Mouse (Mus musculus): Measurements from ENCODE around the gene Eva1c.
"Not testable (repeated sequence)": the region's sequence is repeated elsewhere in the genome, so short reads cannot be mapped to it uniquely, and the experiment has no call there.

The Eva1c gene

DNA sequence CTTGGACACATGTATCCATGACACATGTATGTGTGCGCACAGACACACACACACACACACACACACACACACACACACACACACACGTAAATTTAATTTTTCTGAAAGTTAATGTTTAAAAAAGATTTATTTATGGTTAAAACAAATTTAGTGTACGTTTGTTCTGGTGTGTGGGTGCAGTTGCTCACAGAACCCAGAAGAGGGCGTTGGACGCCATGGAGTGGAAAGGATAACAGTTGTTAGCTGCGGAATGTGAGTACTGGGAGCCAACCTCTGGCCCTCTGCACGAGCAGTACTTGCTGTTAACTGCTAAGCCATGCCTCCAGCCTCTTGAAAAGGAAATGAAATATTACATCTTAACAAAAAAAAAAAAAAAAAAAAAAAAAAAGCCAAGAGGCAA lies at the start of gene Eva1c:
Gene Eva1c (plus strand): TSS at position 263 of the 400 bp plus-strand sequence.
- DNase-seq (ENCODE audit: extremely low spot score), result no peak

GRCm38 (mm10) chr16:90779783-90780182 lies 46.7 kb upstream of the Eva1c start:
- peak; percentile 10 for DNase-seq (ENCODE audit: extremely low spot score)

GRCm38 (mm10) chr16:90783302-90783701 lies 43.2 kb upstream of the Eva1c start:
- no peak for DNase-seq (ENCODE audit: extremely low spot score)

GRCm38 (mm10) chr16:90785257-90785656 lies 41.3 kb upstream of the Eva1c start:
- no peak for DNase-seq (ENCODE audit: extremely low spot score)

GRCm38 (mm10) chr16:90788580-90788979 lies 37.9 kb upstream of the Eva1c start:
- no peak for DNase-seq (ENCODE audit: extremely low spot score)

DNA sequence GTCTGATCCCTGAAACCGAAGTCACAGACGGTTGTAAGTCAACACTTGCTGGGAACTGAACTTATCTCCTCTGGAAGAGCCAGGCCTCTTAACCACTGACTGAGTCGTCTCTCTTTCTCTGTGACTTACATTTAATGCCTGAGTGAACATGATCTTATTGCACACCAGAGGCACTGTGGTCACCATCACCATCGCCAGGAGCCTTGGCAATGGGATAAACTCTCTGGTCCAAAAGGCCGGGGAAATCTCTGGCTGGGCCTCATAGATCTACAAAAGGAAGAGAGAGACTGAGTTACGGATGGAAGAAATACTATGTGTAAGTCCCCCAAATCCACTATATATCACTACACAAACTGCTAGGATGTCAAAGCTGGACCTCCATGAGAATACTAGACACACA lies 35.6 kb upstream of the Eva1c start:
- DNase-seq (ENCODE audit: extremely low spot score), result no peak

GRCm38 (mm10) chr16:90792066-90792465 lies 34.5 kb upstream of the Eva1c start:
- DNase-seq (ENCODE audit: extremely low spot score), result no peak

- DNase-seq (ENCODE audit: extremely low spot score), result no peak
These were observed 34.0 kb upstream of the Eva1c start for GRCm38 (mm10) chr16:90792500-90792899.

GRCm38 (mm10) chr16:90794708-90795107 lies 31.8 kb upstream of the Eva1c start:
- DNase-seq (ENCODE audit: extremely low spot score), result no peak

DNA sequence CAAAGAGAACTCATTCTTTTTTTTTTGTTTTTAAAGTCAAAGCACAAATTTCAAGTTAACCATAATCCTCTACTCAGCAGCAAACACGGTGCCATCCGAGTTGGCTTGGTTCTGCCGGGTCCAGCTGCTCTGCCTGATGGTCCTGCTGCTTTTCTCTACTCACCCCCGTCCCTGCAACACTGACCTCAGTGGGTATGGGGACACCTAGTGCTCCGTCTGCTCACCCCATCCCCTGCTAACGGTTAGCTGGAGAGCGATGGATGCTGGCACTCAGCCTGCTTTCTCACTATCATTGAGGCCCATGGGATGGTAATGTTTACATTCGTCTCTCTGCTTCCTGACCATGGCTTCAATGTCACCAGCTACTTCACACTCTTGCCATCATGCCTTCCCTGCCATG lies 28.1 kb upstream of the Eva1c start:
- no peak for DNase-seq (ENCODE audit: extremely low spot score)

- DNase-seq (ENCODE audit: extremely low spot score), result no peak
These were observed 27.7 kb upstream of the Eva1c start for GRCm38 (mm10) chr16:90798848-90799247.

DNA sequence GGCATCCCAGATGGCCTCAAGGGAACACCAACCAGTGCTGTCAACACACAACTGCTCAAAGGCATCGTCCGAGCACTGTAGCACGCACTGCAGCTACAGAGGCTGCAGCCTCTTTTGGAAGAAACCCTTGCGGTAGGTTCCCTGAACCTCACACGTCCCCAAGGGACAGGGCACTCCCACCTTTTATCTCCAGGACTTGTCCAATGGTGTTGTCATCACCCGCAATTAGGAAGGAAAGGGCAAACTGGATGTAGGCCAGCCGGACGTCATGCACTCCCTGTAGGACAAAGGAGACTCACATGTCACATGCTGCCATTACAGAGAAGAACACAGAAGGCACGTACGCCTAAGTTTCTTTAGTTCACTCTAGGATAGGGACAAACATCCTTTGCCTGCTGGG lies 26.7 kb upstream of the Eva1c start:
- no peak for DNase-seq (ENCODE audit: extremely low spot score)

DNA sequence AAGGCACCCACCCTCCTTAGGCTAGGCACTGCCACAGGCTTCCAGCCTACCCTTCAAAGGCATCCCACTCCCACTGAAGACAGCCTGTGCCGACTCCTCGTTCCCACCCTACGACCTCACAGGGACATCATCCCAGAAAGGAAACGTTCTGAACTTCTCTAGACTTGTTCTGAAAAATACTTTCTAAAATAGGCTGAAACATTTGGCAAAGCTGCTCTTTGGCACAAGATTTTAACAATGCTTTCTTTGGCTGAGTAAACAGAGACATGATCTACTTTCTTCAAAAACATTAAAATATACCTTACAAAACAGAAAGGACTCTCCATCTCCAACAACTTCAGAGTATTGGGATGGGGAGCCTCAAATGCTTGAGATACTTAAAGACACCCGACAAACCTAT lies 25.3 kb upstream of the Eva1c start:
- no peak for DNase-seq (ENCODE audit: extremely low spot score)

- no peak for DNase-seq (ENCODE audit: extremely low spot score)
These were observed 24.6 kb upstream of the Eva1c start for GRCm38 (mm10) chr16:90801928-90802327.

DNA sequence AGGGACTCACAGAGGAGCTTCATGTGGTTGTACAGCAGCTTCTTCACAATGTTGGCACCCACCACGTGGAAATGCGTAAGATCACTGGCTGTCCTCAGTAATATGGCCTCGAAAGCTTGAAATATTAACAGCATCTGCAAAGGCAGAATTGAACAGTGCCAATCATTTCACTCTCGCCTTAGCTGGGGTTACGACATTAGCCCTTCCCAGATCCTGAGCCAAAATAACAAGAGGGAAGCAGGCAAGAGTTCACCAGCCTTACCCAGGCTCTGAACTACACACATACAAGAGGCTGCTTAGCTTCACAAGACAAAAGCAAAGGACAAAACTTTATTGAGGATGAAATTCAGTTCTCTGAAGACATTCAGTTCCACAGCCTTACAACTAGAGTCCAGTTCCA lies 22.1 kb upstream of the Eva1c start:
- DNase-seq (ENCODE audit: extremely low spot score), result no peak

DNA sequence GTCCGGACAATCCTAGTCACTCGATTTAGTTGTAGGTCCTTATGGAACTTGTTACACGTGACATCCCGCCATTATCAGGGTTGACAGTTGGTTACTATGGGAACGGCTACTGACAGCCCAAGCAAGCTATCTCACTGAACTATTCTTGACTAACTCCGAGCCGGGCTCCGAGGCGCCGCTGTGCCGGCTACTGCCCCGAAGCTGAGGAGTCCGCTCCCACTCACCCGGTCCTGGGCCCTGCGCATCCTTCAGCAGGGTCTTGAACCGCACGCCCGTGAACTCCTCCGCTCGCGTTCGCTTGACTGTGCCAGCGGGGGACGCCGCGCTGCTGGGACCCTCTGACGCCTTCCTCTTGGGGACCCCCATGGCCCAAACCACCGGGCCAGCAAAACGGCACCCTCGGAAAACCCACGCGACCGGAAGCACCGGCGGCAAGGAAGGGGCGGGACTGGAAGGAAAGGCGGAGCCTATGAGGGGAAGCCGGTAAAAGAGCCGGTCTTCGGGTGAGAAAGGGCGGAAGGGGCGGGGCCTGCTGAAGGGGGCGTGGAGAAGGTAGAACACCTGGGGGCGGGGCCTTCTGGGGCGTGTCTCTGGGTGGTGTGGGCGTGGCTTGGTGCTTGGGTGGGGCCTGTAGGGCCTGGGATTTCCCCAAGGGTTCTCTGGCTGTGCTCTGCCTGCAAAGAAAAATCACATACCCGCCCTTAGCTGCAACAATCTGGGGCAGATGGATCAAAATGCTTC lies 16.4 kb upstream of the Eva1c start, which contains the start of gene Urb1:
Gene Urb1 (minus strand): TSS at position 439 of the 741 bp plus-strand sequence.
- DNase-seq (ENCODE audit: extremely low spot score), result peak; percentile 99

DNA sequence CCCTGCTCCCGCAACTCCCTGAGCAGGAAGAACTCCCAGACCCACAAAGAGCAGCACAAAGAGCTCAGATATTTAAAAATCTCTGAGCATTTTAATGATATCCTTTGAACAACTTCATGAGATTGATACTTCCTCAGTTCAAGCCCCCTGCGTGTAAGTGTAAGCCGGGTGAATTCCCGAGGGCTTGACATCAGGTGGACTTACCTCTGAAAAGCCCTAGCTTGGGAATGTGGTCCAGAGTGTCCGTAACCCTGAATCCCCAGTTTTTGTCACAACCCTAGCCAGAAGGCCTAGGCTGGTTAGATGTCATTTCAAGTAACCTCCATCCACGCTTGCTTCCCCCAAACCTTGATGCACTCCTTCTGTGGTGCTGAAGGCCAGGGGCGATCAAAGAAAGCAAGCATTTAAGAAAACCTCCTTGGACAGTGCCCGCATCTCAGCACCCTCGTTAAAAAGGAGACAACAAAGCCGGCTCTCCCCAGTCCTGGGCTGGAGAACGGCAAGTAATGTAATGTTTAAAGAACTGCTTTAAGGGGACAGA lies 15.7 kb upstream of the Eva1c start:
- DNase-seq (ENCODE audit: extremely low spot score), result no peak

GRCm38 (mm10) chr16:90812086-90812485 lies 14.4 kb upstream of the Eva1c start:
- no peak for DNase-seq (ENCODE audit: extremely low spot score)

- no peak for DNase-seq (ENCODE audit: extremely low spot score)
These were observed 6.2 kb upstream of the Eva1c start for GRCm38 (mm10) chr16:90820326-90820725.

DNA sequence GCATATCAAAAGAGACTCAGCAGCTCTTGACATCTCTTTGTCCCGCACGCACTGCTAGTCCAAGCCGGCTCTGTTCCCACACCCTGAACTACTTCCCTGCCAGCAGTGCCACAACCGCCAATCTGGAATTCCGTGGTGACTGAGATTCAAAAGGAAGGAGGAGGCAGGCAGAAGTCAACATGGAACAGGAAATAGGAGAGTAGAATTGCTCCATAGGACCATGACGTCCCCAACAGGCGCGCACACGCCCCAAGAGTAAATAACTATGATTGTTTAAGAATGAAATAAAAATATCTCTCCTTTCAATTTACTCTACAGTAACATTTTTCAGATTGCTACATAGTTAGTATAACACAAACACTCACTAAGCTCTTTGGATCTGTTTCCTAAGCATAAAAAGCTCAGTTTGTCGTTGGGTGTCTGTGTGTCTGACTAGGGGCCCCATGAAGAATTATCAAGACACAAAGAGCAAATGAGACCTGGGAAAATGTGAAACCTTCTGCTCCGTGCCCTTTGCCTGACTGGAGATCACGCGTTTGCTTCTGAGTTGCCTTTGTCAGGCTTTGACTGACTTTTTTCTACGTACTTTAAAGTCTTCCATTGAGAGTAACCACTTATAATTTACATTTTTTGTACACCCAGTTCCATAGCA lies 5.3 kb upstream of the Eva1c start:
- DNase-seq (ENCODE audit: extremely low spot score), result no peak

- no peak for DNase-seq (ENCODE audit: extremely low spot score)
These were observed 4.1 kb upstream of the Eva1c start for GRCm38 (mm10) chr16:90822284-90822935.

GRCm38 (mm10) chr16:90822981-90823380 lies 3.5 kb upstream of the Eva1c start:
- DNase-seq (ENCODE audit: extremely low spot score), result no peak

- DNase-seq (ENCODE audit: extremely low spot score), result not testable (repeated sequence)
These were observed 2.5 kb upstream of the Eva1c start for GRCm38 (mm10) chr16:90823986-90824385.

All from embryo, embryonic 9.5 days (tissue).